Mouse (Mus musculus) hindbrain, embryonic 12.5 days (tissue): ENCODE measurements around the gene Psmd11. TPM values are rescaled to one million over a fixed set of nuclear protein-coding genes. Genes with fewer than 3 reads are reported as not detected.
A peak's percentile ranks its signal among the peaks of the same experiment; 100 is the strongest.

ENCODE experiments used
- ATAC-seq: fragments of 200-750 bp; cut with Nextera tagmentation; 2 replicates; pipeline ENCODE4 v1.8.0; 2017; ENCODE audit warnings: moderate TSS enrichment; ENCODE audit not compliant: low FRiP score
- H3K27ac ChIP-seq: fragments of 300-500 bp; sonication (generic); 2 replicates; pipeline ENCODE4 v1.5.1; 2016; ENCODE audit warnings: mild to moderate bottlenecking
- H3K27me3 ChIP-seq: fragments of 300-500 bp; sonication (generic); 2 replicates; pipeline ENCODE4 v1.6.1; 2016; ENCODE audit warnings: mild to moderate bottlenecking
- H3K36me3 ChIP-seq: fragments of 300-500 bp; sonication (generic); 2 replicates; pipeline ENCODE4 v1.6.1; 2016; ENCODE audit warnings: mild to moderate bottlenecking
- H3K4me1 ChIP-seq: fragments of 300-500 bp; sonication (generic); 2 replicates; pipeline ENCODE4 v1.6.1; 2016
- H3K4me2 ChIP-seq: fragments of 300-500 bp; sonication (generic); replicated peaks from 2 replicates; pipeline ENCODE4 v1.6.1; 2016; ENCODE audit warnings: mild to moderate bottlenecking
- H3K4me3 ChIP-seq: fragments of 300-500 bp; sonication (generic); 2 replicates; pipeline ENCODE4 v1.5.1; 2016; ENCODE audit warnings: mild to moderate bottlenecking
- H3K9ac ChIP-seq: fragments of 300-500 bp; sonication (generic); 2 replicates; pipeline ENCODE4 v1.6.1; 2016; ENCODE audit warnings: mild to moderate bottlenecking, moderate library complexity
- H3K9me3 ChIP-seq: fragments of 300-500 bp; sonication (generic); replicated peaks from 2 replicates; pipeline ENCODE4 v1.6.1; 2016; ENCODE audit warnings: mild to moderate bottlenecking
- WGBS: fragments of 180-500 bp; shearing (Covaris S2); methylation state at CpG from one replicate; pipeline ENCODE4 v1.1.7; 2016; 5-methylcytosine and 5-hydroxymethylcytosine counted together
- polyA plus RNA-seq: library from polyadenylated mRNA; unstranded; fragments of >200 nt; fragmentation: Nextera tagmentation; extraction: Ambion mirVana; gene quantifications from 2 replicates; pipeline ENCODE4 v1.2.1, GENCODE M21; 2016

Psmd11 gene
- polyA plus RNA-seq, 1 experiment from 2014 or later, result 330 TPM

- Histone ChIP-seq H3K27me3 (no peaks in the 10 kb centered on the region), H3K4me3 (no peak overlapping the region), H3K27ac (peak overlapping the region; percentile 62; the same call in 1 of the 2 replicates), H3K9me3 (no peaks in the 10 kb centered on the region), H3K9ac (no peak overlapping the region), H3K36me3 (no peaks in the 10 kb centered on the region), H3K4me1 (peaks cover 40% of the 10 kb centered on the region), H3K4me2 (no peak overlapping the region)
- no peak for ATAC-seq
- WGBS, result 78% methylated on average over 4 of the region's 4 CpGs
These were observed 71.1 kb downstream of the Psmd11 start for GRCm38 (mm10) chr11:80499550-80499952.

DNA sequence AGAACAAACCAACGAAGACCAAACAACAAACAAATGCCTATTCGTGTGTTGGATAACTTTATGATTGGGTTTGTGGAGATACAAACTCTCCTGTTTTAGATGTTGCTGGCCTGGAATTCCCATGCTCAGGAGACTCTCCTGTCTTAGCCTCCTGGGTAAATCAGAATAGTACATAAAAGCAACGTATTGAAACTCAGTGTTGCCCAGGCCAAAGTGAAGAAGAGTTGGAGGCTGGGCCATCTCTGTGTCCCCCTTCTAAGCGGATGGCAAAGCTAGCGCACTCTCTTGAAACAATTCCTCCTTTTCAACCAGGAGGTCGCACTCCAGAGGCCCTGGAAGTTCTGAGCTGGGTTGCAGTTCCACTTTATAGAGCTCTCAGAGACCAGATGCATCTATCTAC lies 74.9 kb downstream of the Psmd11 start:
- H3K9ac ChIP-seq, result 0 out of 2 replicates have a peak overlapping the region, but pooled peaks have one; percentile 53
- H3K27me3 ChIP-seq, result no peaks in the 10 kb centered on the region
- peak overlapping the region; percentile 31; the same call in 1 of the 2 replicates for H3K4me2 ChIP-seq
- WGBS, result 76% methylated on average over 6 of the region's 6 CpGs
- H3K4me3 ChIP-seq, result no peak overlapping the region
- no peaks in the 10 kb centered on the region for H3K36me3 ChIP-seq
- peaks cover 50% of the 10 kb centered on the region for H3K4me1 ChIP-seq
- no peak for ATAC-seq
- H3K27ac ChIP-seq, result peak overlapping the region; percentile 99
- H3K9me3 ChIP-seq, result no peaks in the 10 kb centered on the region

DNA sequence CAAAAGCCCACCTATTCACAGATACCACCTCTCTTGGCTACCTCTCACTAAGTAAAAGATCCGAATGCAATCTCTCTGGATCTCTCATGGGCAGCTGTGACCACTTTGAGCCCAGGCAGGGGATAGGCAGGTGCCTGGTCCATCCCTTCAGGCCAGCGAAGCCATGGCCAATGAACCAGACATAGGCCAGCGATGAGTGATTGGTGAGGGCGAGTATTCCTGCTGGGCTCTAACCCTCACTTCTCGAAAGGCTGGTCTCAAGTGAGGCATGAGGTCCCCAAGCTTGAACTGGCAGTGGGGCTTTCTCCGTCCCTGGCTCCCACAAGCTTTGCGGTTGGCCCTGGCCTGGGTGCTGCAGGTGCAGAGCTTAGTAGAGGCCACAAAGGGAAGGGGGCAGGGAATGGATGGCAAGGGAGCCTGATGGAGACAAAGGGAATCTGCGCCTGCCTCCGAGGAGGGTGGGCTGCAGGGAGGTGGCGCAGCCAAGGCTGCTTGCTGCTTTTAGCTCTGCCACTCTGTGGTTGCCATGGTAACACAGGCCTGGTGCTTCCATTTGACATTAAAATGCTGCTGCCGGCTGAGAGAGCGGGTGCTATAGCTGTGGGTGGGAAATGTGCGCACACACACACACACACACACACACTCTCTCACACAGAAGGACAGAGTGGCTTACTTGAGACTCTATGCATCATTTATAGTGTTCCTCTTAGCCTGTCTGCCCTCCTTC lies 75.5 kb downstream of the Psmd11 start:
- peak overlapping the region; percentile 53; the same call in 1 of the 2 replicates for H3K9ac ChIP-seq
- ATAC-seq, result peak; percentile 95
- H3K27ac ChIP-seq, result peak overlapping the region; percentile 99
- peak overlapping the region; percentile 31 for H3K4me2 ChIP-seq
- no peaks in the 10 kb centered on the region for H3K9me3 ChIP-seq
- H3K4me1 ChIP-seq, result peaks cover 49% of the 10 kb centered on the region
- H3K4me3 ChIP-seq, result no peak overlapping the region
- 13% methylated on average over 13 of the region's 13 CpGs for WGBS
- H3K27me3 ChIP-seq, result no peaks in the 10 kb centered on the region
- no peaks in the 10 kb centered on the region for H3K36me3 ChIP-seq

GRCm38 (mm10) chr11:80504519-80505385 lies 76.3 kb downstream of the Psmd11 start:
- Histone ChIP-seq H3K36me3 (no peaks in the 10 kb centered on the region), H3K27ac (peak overlapping the region; percentile 99), H3K27me3 (no peaks in the 10 kb centered on the region), H3K4me3 (no peak overlapping the region), H3K4me1 (peaks cover 45% of the 10 kb centered on the region), H3K9me3 (no peaks in the 10 kb centered on the region), H3K9ac (peak overlapping the region; percentile 47; the same call in 1 of the 2 replicates), H3K4me2 (peak overlapping the region; percentile 31)
- peak; percentile 44; the same call in 1 of the 2 replicates for ATAC-seq
- 34% methylated on average over 6 of the region's 6 CpGs for WGBS

DNA sequence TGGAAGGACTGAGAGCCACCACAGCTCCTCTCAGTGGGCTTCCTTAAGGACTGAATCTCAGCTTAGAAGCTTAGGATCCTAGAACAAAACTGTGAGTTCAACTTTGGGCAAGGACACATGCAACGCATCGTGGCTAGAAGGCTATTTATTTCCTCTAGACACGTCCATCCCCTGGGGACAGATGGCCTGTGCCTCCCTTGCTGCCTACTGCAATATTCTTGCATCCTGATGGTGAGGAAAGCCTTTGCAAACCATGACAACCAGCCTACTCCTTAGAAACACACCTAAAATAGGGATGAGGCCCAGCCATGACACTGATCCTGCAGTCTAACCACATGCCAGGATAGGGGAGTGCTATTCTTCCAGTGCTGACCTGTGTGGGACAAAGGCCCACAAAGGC lies 77.2 kb downstream of the Psmd11 start:
- 77% methylated on average over 3 of the region's 3 CpGs for WGBS
- Histone ChIP-seq H3K4me3 (no peak overlapping the region), H3K4me1 (peaks cover 38% of the 10 kb centered on the region), H3K9ac (no peak overlapping the region), H3K27ac (peak overlapping the region; percentile 99; the same call in 1 of the 2 replicates), H3K36me3 (no peaks in the 10 kb centered on the region), H3K4me2 (no peak overlapping the region), H3K27me3 (no peaks in the 10 kb centered on the region), H3K9me3 (no peaks in the 10 kb centered on the region)
- no peak for ATAC-seq

DNA sequence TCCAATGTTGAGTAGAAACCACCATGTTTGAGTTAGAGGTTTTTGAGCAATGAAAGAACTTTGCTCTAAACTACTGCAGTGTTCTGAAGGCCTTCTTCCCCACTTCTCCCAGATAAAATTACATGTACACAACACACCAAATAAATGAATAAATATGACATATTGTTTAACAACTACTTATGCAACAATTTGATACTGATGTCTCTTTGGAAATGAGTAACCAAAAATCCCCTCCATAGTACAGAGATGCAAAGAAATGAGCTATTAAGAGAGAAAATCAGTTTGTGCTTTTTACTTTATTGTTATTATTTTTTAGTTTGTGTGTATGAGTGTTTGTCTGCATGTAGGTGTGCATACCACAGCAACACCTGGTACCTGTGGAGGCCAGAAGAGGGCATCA lies 78.1 kb downstream of the Psmd11 start:
- H3K36me3 ChIP-seq, result no peaks in the 10 kb centered on the region
- no peak overlapping the region for H3K4me3 ChIP-seq
- peaks cover 38% of the 10 kb centered on the region for H3K4me1 ChIP-seq
- ATAC-seq, result no peak
- H3K4me2 ChIP-seq, result no peak overlapping the region
- H3K27ac ChIP-seq, result no peak overlapping the region
- H3K9me3 ChIP-seq, result no peaks in the 10 kb centered on the region
- H3K9ac ChIP-seq, result no peak overlapping the region
- no peaks in the 10 kb centered on the region for H3K27me3 ChIP-seq

GRCm38 (mm10) chr11:80507791-80508190 lies 79.4 kb downstream of the Psmd11 start:
- Histone ChIP-seq H3K27me3 (no peaks in the 10 kb centered on the region), H3K9ac (no peak overlapping the region), H3K4me3 (no peak overlapping the region), H3K4me2 (no peak overlapping the region), H3K9me3 (no peaks in the 10 kb centered on the region), H3K36me3 (no peaks in the 10 kb centered on the region), H3K4me1 (peaks cover 42% of the 10 kb centered on the region), H3K27ac (no peak overlapping the region)
- WGBS, result 89% methylated on average over 6 of the region's 6 CpGs
- no peak for ATAC-seq

GRCm38 (mm10) chr11:80508361-80509175 lies 80.2 kb downstream of the Psmd11 start:
- ATAC-seq, result no peak
- no peak overlapping the region for H3K27ac ChIP-seq
- WGBS, result 44% methylated on average over 19 of the region's 19 CpGs
- H3K4me3 ChIP-seq, result no peak overlapping the region
- peaks cover 36% of the 10 kb centered on the region for H3K4me1 ChIP-seq
- H3K36me3 ChIP-seq, result no peaks in the 10 kb centered on the region
- no peak overlapping the region for H3K9ac ChIP-seq
- no peaks in the 10 kb centered on the region for H3K27me3 ChIP-seq
- H3K4me2 ChIP-seq, result no peak overlapping the region
- no peaks in the 10 kb centered on the region for H3K9me3 ChIP-seq

GRCm38 (mm10) chr11:80509176-80509506 lies 80.7 kb downstream of the Psmd11 start:
- Histone ChIP-seq H3K4me1 (peaks cover 34% of the 10 kb centered on the region), H3K4me3 (no peak overlapping the region), H3K4me2 (no peak overlapping the region), H3K27me3 (no peaks in the 10 kb centered on the region), H3K9me3 (no peaks in the 10 kb centered on the region), H3K9ac (no peak overlapping the region), H3K27ac (no peak overlapping the region), H3K36me3 (no peaks in the 10 kb centered on the region)
- no peak for ATAC-seq
- WGBS, result 61% methylated on average over 5 of the region's 5 CpGs

DNA sequence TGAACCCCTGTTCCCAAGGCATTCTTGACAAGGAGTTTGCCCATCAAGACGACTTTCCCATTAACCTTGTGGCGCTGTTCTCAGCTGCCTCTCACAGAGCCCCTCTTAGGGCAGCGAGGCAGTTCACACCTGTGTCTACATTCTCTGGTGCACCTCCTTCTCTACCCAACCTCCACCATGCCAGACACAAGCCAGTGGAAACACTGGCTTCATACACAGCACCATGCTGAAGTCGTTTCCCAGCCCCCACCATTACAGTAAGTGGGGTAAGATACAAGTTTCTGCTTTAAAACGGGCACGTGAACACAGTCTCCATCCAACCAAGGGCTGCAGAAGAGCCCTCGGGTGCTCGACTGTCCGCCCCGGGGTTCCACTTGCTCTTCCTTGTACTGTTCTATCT lies 81.7 kb downstream of the Psmd11 start:
- Histone ChIP-seq H3K4me1 (peaks cover 27% of the 10 kb centered on the region), H3K4me2 (no peak overlapping the region), H3K27me3 (no peaks in the 10 kb centered on the region), H3K36me3 (no peaks in the 10 kb centered on the region), H3K9me3 (no peaks in the 10 kb centered on the region), H3K4me3 (no peak overlapping the region), H3K27ac (no peak overlapping the region), H3K9ac (no peak overlapping the region)
- ATAC-seq, result no peak
- 90% methylated on average over 10 of the region's 10 CpGs for WGBS

GRCm38 (mm10) chr11:80512313-80513056 lies 84.1 kb downstream of the Psmd11 start:
- Histone ChIP-seq H3K9ac (no peak overlapping the region), H3K4me1 (peaks cover 28% of the 10 kb centered on the region), H3K4me3 (no peak overlapping the region), H3K36me3 (no peaks in the 10 kb centered on the region), H3K9me3 (no peaks in the 10 kb centered on the region), H3K27ac (no peak overlapping the region), H3K4me2 (no peak overlapping the region), H3K27me3 (no peaks in the 10 kb centered on the region)
- ATAC-seq, result no peak
- WGBS, result 72% methylated on average over 19 of the region's 19 CpGs
